12 mouse cellular contexts compared by ENCODE assay signal in genomic region chr16:90533119-90533673, GRCm38 (mm10).
DNase-seq lines count a peak whose midpoint lies in the region; ATAC-seq and TF ChIP-seq lines count a peak whose summit lies in the region.
"Had no signal": no experiment of that assay in that cellular context is flagged by ENCODE, and none has a peak within 500 bp of the region (broad histone marks: within the 10 kb centered on the region; RNA-seq: fewer than 3 reads in every experiment).

No protein-coding gene starts in this region.

- CTCF ChIA-PET in Patski (lab: Charles Lee): interaction anchor here (1.0 kb wide), 1 partner anchor 153 kb away, joined by 4 read pairs; no protein-coding TSS in a partner anchor

- 0 out of 2 replicates have a peak, but pooled peaks cover 8% of the 10 kb centered on the region for H3K4me1 ChIP-seq in hindbrain, embryonic 10.5 days (replicated peaks)
- no peaks in the 10 kb centered on the region for H3K4me1 ChIP-seq in hindbrain, embryonic 13.5 days (replicated peaks)
- peaks cover 12% of the 10 kb centered on the region for H3K4me1 ChIP-seq in embryonic facial prominence, embryonic 12.5 days
- peaks cover 19% of the 10 kb centered on the region for H3K4me1 ChIP-seq in limb, embryonic 13.5 days
- H3K4me1 ChIP-seq: midbrain, embryonic 12.5 days had no signal

- in situ Hi-C loops in Patski (cut with MboI; ENCODE audit: low pct_unique_long_range_greater_than_20kb): no loop called here

- 69% methylated on average over 10 of the region's 10 CpGs for WGBS in hindbrain, embryonic 10.5 days
- WGBS in hindbrain, embryonic 13.5 days: 61% methylated on average over 10 of the region's 10 CpGs
- WGBS in embryonic facial prominence, embryonic 12.5 days: 15% methylated on average over 10 of the region's 10 CpGs
- WGBS in limb, embryonic 13.5 days: 5% methylated on average over 10 of the region's 10 CpGs

- no peak overlapping the region for H3K9ac ChIP-seq in hindbrain, embryonic 13.5 days
- H3K9ac ChIP-seq in embryonic facial prominence, embryonic 12.5 days: no peak overlapping the region
- no peak overlapping the region for H3K9ac ChIP-seq in limb, embryonic 13.5 days
- H3K9ac ChIP-seq: midbrain, embryonic 12.5 days had no signal

- no peaks in the 10 kb centered on the region for H3K9me3 ChIP-seq in hindbrain, embryonic 10.5 days
- H3K9me3 ChIP-seq in hindbrain, embryonic 13.5 days: no peaks in the 10 kb centered on the region
- H3K9me3 ChIP-seq in embryonic facial prominence, embryonic 12.5 days: no peaks in the 10 kb centered on the region
- H3K9me3 ChIP-seq in limb, embryonic 13.5 days: no peaks in the 10 kb centered on the region
- H3K9me3 ChIP-seq: midbrain, embryonic 12.5 days had no signal

- no peaks in the 10 kb centered on the region for H3K36me3 ChIP-seq in hindbrain, embryonic 10.5 days
- H3K36me3 ChIP-seq in hindbrain, embryonic 13.5 days: no peaks in the 10 kb centered on the region
- no peaks in the 10 kb centered on the region for H3K36me3 ChIP-seq in embryonic facial prominence, embryonic 12.5 days
- H3K36me3 ChIP-seq in limb, embryonic 13.5 days: no peaks in the 10 kb centered on the region
- H3K36me3 ChIP-seq: midbrain, embryonic 12.5 days had no signal

- POLR2A ChIA-PET in Patski (lab: Charles Lee): no interaction called here

- no peak overlapping the region for H3K4me2 ChIP-seq in hindbrain, embryonic 13.5 days
- H3K4me2 ChIP-seq in embryonic facial prominence, embryonic 12.5 days (replicated peaks): no peak overlapping the region
- peak overlapping the region; percentile 46 for H3K4me2 ChIP-seq in limb, embryonic 13.5 days (replicated peaks)
- H3K4me2 ChIP-seq: midbrain, embryonic 12.5 days had no signal

- no peak for DNase-seq in hindbrain, embryonic 10.5 days (ENCODE audit: low spot score)
- peak; percentile 84 for DNase-seq in Patski (ENCODE audit: low read depth, low spot score)
- DNase-seq in thymus, postnatal 36 days: no peak
- DNase-seq: lung, postnatal 14 days; right cerebral cortex, postnatal 14 days had no signal

- H3K27me3 ChIP-seq in hindbrain, embryonic 10.5 days (ENCODE audit: insufficient read depth, poor library complexity, severe bottlenecking): no peaks in the 10 kb centered on the region
- no peaks in the 10 kb centered on the region for H3K27me3 ChIP-seq in hindbrain, embryonic 13.5 days
- no peaks in the 10 kb centered on the region for H3K27me3 ChIP-seq in Patski
- no peaks in the 10 kb centered on the region for H3K27me3 ChIP-seq in embryonic facial prominence, embryonic 12.5 days
- H3K27me3 ChIP-seq in limb, embryonic 13.5 days: no peaks in the 10 kb centered on the region
- H3K27me3 ChIP-seq: midbrain, embryonic 12.5 days had no signal

- H3K27ac ChIP-seq in hindbrain, embryonic 10.5 days: 0 out of 2 replicates have a peak overlapping the region, but pooled peaks have one; percentile 24
- no peak overlapping the region for H3K27ac ChIP-seq in hindbrain, embryonic 13.5 days
- peak overlapping the region; percentile 76 for H3K27ac ChIP-seq in embryonic facial prominence, embryonic 12.5 days
- H3K27ac ChIP-seq in limb, embryonic 13.5 days: peak overlapping the region; percentile 81
- H3K27ac ChIP-seq: midbrain, embryonic 12.5 days had no signal

- ATAC-seq in hindbrain, embryonic 13.5 days (ENCODE audit: low FRiP score): no peak
- ATAC-seq in Patski: peak; percentile 91
- no peak for ATAC-seq in embryonic facial prominence, embryonic 12.5 days (ENCODE audit: insufficient number of reproducible peaks, insufficient read depth, low FRiP score, low TSS enrichment)
- peak; percentile 76 for ATAC-seq in limb, embryonic 13.5 days (ENCODE audit: low FRiP score, low read depth)
- no peak for ATAC-seq in erythroid progenitor cell, adult 5-6 weeks (replicated peaks; ENCODE audit: low FRiP score, poor library complexity, severe bottlenecking)
- ATAC-seq: intestine, embryonic 16.5 days had no signal

- TF ChIP-seq CTCF in Patski (IDR thresholded peaks at IDR 0.05): no peak

- no peak overlapping the region for H3K4me3 ChIP-seq in hindbrain, embryonic 10.5 days
- H3K4me3 ChIP-seq in hindbrain, embryonic 13.5 days: no peak overlapping the region
- no peak overlapping the region for H3K4me3 ChIP-seq in embryonic facial prominence, embryonic 12.5 days
- H3K4me3 ChIP-seq in limb, embryonic 13.5 days: no peak overlapping the region
- H3K4me3 ChIP-seq: midbrain, embryonic 12.5 days; myocyte had no signal

Comparison
In these comparisons a context has a peak if more than half of its experiments do, and no peak if none do; other contexts are left out.
1. ATAC-seq: peak in Patski (single experiment) and limb, embryonic 13.5 days (single experiment); none in hindbrain, embryonic 13.5 days (single experiment), embryonic facial prominence, embryonic 12.5 days (single experiment) and erythroid progenitor cell, adult 5-6 weeks (single experiment).